Mouse (Mus musculus) liver, embryonic 14.5 days (tissue): ENCODE measurements around the gene Plod2.

ENCODE experiments used
- CTCF ChIP-seq: IDR thresholded peaks from 2 replicates; pipeline ENCODE4 v1.5.1; 2016; ENCODE audit warnings: antibody characterized with exemption, low read depth, control low read depth
- EP300 ChIP-seq: IDR thresholded peaks from 2 replicates; pipeline ENCODE4 v1.6.1; 2016; ENCODE audit warnings: antibody characterized with exemption, low read depth

GRCm38 (mm10) chr9:92595296-92595695 is 53.3 kb downstream of the Plod2 start:
- no peak for TF ChIP-seq CTCF
- TF ChIP-seq EP300 = no peak
